Mouse (Mus musculus) CH12.LX (cell line): ENCODE data around the gene Cdh4. TPM values are rescaled to one million over a fixed set of nuclear protein-coding genes. Genes with fewer than 3 reads are reported as not detected.

Source experiments
- DNase-seq: peaks from one replicate; pipeline ENCODE4 v3.0.0-alpha.2; 2013; ENCODE audit errors: extremely low read depth
- H3K27ac ChIP-seq: 2 replicates; pipeline ENCODE4 v1.5.1; 2012; ENCODE audit warnings: low read depth, mild to moderate bottlenecking, control low read depth, moderate library complexity; ENCODE audit not compliant: insufficient read depth
- H3K27me3 ChIP-seq: replicated peaks from 2 replicates; pipeline ENCODE3; 2012; ENCODE audit warnings: inconsistent platforms
- H3K36me3 ChIP-seq, 2 experiments: replicated peaks in 1 of 2; 2 replicates each; pipeline versions ENCODE3 to v1.6.1; 2012; ENCODE audit warnings: inconsistent platforms in 1 of 2, low read length in 1 of 2, mild to moderate bottlenecking in 1 of 2, mixed read lengths in 1 of 2, moderate library complexity in 1 of 2; ENCODE audit not compliant: control insufficient read depth in 1 of 2, insufficient read depth in 1 of 2
- H3K4me1 ChIP-seq, 2 experiments: 2 replicates each; pipeline ENCODE4 v1.6.1; 2012; ENCODE audit warnings: inconsistent platforms in 1 of 2, moderate library complexity in 1 of 2; ENCODE audit not compliant: insufficient read depth in 2 of 2, control insufficient read depth in 1 of 2
- H3K4me2 ChIP-seq: 2 replicates; pipeline ENCODE4 v1.6.1; 2012; ENCODE audit warnings: low read depth, mild to moderate bottlenecking, control low read depth; ENCODE audit not compliant: poor library complexity, insufficient read depth, severe bottlenecking
- H3K4me3 ChIP-seq, 3 experiments: fragments of 150-350 bp in 1 of 3; sonication (generic) in 1 of 3; replicated peaks in 1 of 3; 2 replicates each; pipeline versions ENCODE3 to v1.5.1; 2011 to 2012; ENCODE audit warnings: low read depth in 2 of 3, low read length in 2 of 3, mild to moderate bottlenecking in 2 of 3, moderate library complexity in 2 of 3, control low read depth in 1 of 3, improper control_type of control experiment in 1 of 3, inconsistent platforms in 1 of 3, mixed read lengths in 1 of 3; ENCODE audit not compliant: poor library complexity in 1 of 3
- H3K79me2 ChIP-seq: replicated peaks from 2 replicates; pipeline ENCODE4 v1.6.1; 2012; ENCODE audit warnings: mild to moderate bottlenecking, moderate library complexity; ENCODE audit not compliant: control insufficient read depth, poor library complexity, insufficient read depth, severe bottlenecking; ENCODE audit errors: extremely low read depth
- H3K9ac ChIP-seq: 2 replicates; pipeline ENCODE4 v1.6.1; 2012; ENCODE audit warnings: low read depth, mild to moderate bottlenecking, control low read depth, moderate library complexity; ENCODE audit not compliant: insufficient read depth
- H3K9me3 ChIP-seq: replicated peaks from 2 replicates; pipeline ENCODE3; 2012; ENCODE audit warnings: low read length, inconsistent platforms, mixed read lengths
- BHLHE40 ChIP-seq: IDR thresholded peaks from 2 replicates; pipeline ENCODE4 v1.6.1; 2011; ENCODE audit warnings: mild to moderate bottlenecking, low read depth, low read length, improper control_type of control experiment
- CHD2 ChIP-seq: IDR thresholded peaks from 2 replicates; pipeline ENCODE4 v1.6.1; 2011; ENCODE audit warnings: low read length, improper control_type of control experiment
- CTCF ChIP-seq, 2 experiments: IDR thresholded peaks in 1 of 2; conservative IDR thresholded peaks in 1 of 2; 2 replicates each; pipeline ENCODE4 v1.5.1; 2011 to 2012; ENCODE audit warnings: low read depth in 2 of 2, low read length in 2 of 2, improper control_type of control experiment in 1 of 2, inconsistent platforms in 1 of 2, mild to moderate bottlenecking in 1 of 2, moderate library complexity in 1 of 2
- ELF1 ChIP-seq: IDR thresholded peaks from 2 replicates; pipeline ENCODE4 v1.6.1; 2014; ENCODE audit warnings: low read depth, mild to moderate bottlenecking, inconsistent platforms, low read length, improper control_type of control experiment
- EP300 ChIP-seq: IDR thresholded peaks from 2 replicates; pipeline ENCODE4 v1.6.1; 2011; ENCODE audit warnings: low read length, improper control_type of control experiment
- ETS1 ChIP-seq: conservative IDR thresholded peaks from 2 replicates; pipeline ENCODE4 v1.6.1; 2012; ENCODE audit warnings: low read depth, mild to moderate bottlenecking, inconsistent platforms, low read length, improper control_type of control experiment, moderate library complexity
- GABPA ChIP-seq: IDR thresholded peaks from 2 replicates; pipeline ENCODE4 v1.6.1; 2012; ENCODE audit warnings: low read depth, low read length, improper control_type of control experiment, inconsistent platforms; ENCODE audit not compliant: insufficient replicate concordance
- JUN ChIP-seq: IDR thresholded peaks from 2 replicates; pipeline ENCODE4 v1.6.1; 2011; ENCODE audit warnings: low read depth, mild to moderate bottlenecking, low read length, improper control_type of control experiment, moderate library complexity; ENCODE audit not compliant: insufficient read depth
- JUND ChIP-seq: conservative IDR thresholded peaks from 2 replicates; pipeline ENCODE4 v1.6.1; 2011; ENCODE audit warnings: low read depth, low read length, improper control_type of control experiment
- MAZ ChIP-seq: IDR thresholded peaks from 2 replicates; pipeline ENCODE4 v1.6.1; 2012; ENCODE audit warnings: low read depth, mild to moderate bottlenecking, inconsistent platforms, low read length, improper control_type of control experiment, moderate library complexity
- MEF2A ChIP-seq: IDR thresholded peaks from 2 replicates; pipeline ENCODE4 v1.6.1; 2014; ENCODE audit warnings: low read depth, mild to moderate bottlenecking, inconsistent platforms, low read length, improper control_type of control experiment, borderline replicate concordance
- MXI1 ChIP-seq: IDR thresholded peaks from 2 replicates; pipeline ENCODE4 v1.6.1; 2011; ENCODE audit warnings: mild to moderate bottlenecking, low read depth, low read length, improper control_type of control experiment
- NELFE ChIP-seq: IDR thresholded peaks from 2 replicates; pipeline ENCODE4 v1.6.1; 2011; ENCODE audit warnings: low read depth, low read length, improper control_type of control experiment
- NRF1 ChIP-seq: IDR thresholded peaks from 2 replicates; pipeline ENCODE4 v1.6.1; 2014; ENCODE audit warnings: low read depth, mild to moderate bottlenecking, inconsistent platforms, low read length, improper control_type of control experiment, moderate library complexity
- PAX5 ChIP-seq: IDR thresholded peaks from 2 replicates; pipeline ENCODE4 v1.6.1; 2012; ENCODE audit warnings: low read length, inconsistent platforms, mixed read lengths
- POLR2AphosphoS2 ChIP-seq: IDR thresholded peaks from 2 replicates; pipeline ENCODE4 v1.6.1; 2011; ENCODE audit warnings: low read depth, low read length, improper control_type of control experiment
- SIN3A ChIP-seq: IDR thresholded peaks from 2 replicates; pipeline ENCODE4 v1.6.1; 2012; ENCODE audit warnings: low read length, improper control_type of control experiment, inconsistent platforms
- UBTF ChIP-seq: IDR thresholded peaks from 2 replicates; pipeline ENCODE4 v1.6.1; 2012; ENCODE audit warnings: low read depth, mild to moderate bottlenecking, inconsistent platforms, low read length, improper control_type of control experiment, moderate library complexity
- USF1 ChIP-seq: IDR thresholded peaks from 2 replicates; pipeline ENCODE4 v1.6.1; 2014; ENCODE audit warnings: low read depth, mild to moderate bottlenecking, inconsistent platforms, low read length, improper control_type of control experiment
- USF2 ChIP-seq: conservative IDR thresholded peaks from 2 replicates; pipeline ENCODE4 v1.6.1; 2011; ENCODE audit warnings: low read depth, low read length, improper control_type of control experiment
- ZKSCAN1 ChIP-seq: IDR thresholded peaks from 2 replicates; pipeline ENCODE4 v1.6.1; 2012; ENCODE audit warnings: low read depth, inconsistent platforms, low read length, improper control_type of control experiment, borderline replicate concordance
- ZMIZ1 ChIP-seq: IDR thresholded peaks from 2 replicates; pipeline ENCODE4 v1.6.1; 2012; ENCODE audit warnings: low read depth, mild to moderate bottlenecking, inconsistent platforms, low read length, improper control_type of control experiment
- dilution Hi-C: fragments of 300-500 bp; cut with MboI; formaldehyde crosslinking; loops from 2 replicates; pipeline ENCODE4 v1.14.3; 2020; ENCODE audit warnings: low sequenced_read_pairs; ENCODE audit not compliant: extremely low pct_unique_long_range_greater_than_20kb, extremely low pct_ligation_motif_present
- in situ Hi-C: fragments of 300-500 bp; cut with MboI; formaldehyde crosslinking; loops from 3 replicates; pipeline ENCODE4 v1.14.3; 2019; ENCODE audit warnings: low sequenced_read_pairs, low pct_ligation_motif_present, low pct_unique_long_range_greater_than_20kb, mixed read lengths
- polyA plus RNA-seq: library from polyadenylated mRNA; unstranded; fragments of >175 nt; gene quantifications from 2 replicates; pipeline ENCODE4 v1.2.1, GENCODE M21; 2012; ENCODE audit warnings: low read depth; ENCODE audit not compliant: insufficient read length
- total RNA-seq, 2 experiments: library from RNA; depleted of rRNA; stranded (reverse); fragments of 300-350 nt in 1 of 2; fragments of >200 nt in 1 of 2; gene quantifications; 2 replicates each; pipeline ENCODE4 v1.2.3; 2012 to 2014

The Cdh4 gene
- total and polyA plus RNA-seq, 3 experiments: not detected

GRCm38 (mm10) chr2:179615906-179616305 is 173.7 kb downstream of the Cdh4 start:
- H3K36me3 ChIP-seq: no peaks in the 10 kb centered on the region
- no peak overlapping the region for H3K9ac ChIP-seq
- H3K4me2 ChIP-seq: no peak overlapping the region
- peaks cover 5% of the 10 kb centered on the region for H3K9me3 ChIP-seq
- no peak overlapping the region for H3K4me3 ChIP-seq
- dilution Hi-C loops: no loop called here
- H3K79me2 ChIP-seq: no peaks in the 10 kb centered on the region
- H3K4me1 ChIP-seq: no peaks in the 10 kb centered on the region
- H3K27ac ChIP-seq: no peak overlapping the region
- H3K27me3 ChIP-seq: peaks cover 27% of the 10 kb centered on the region
- TF ChIP-seq BHLHE40 (no peak), CHD2 (no peak), MXI1 (no peak), USF1 (no peak), ELF1 (no peak), POLR2AphosphoS2 (no peak), CTCF (conservative IDR thresholded peaks at IDR 0.05 in 1 of 2, IDR thresholded peaks at IDR 0.05 in 1 of 2; ENCODE audit: low read depth in 2 of 2, low read length in 2 of 2) (no peak), ETS1 (no peak), NRF1 (no peak), JUND (no peak), NELFE (no peak)
- DNase-seq: peak; percentile 8
- in situ Hi-C loops: no loop called here

DNA sequence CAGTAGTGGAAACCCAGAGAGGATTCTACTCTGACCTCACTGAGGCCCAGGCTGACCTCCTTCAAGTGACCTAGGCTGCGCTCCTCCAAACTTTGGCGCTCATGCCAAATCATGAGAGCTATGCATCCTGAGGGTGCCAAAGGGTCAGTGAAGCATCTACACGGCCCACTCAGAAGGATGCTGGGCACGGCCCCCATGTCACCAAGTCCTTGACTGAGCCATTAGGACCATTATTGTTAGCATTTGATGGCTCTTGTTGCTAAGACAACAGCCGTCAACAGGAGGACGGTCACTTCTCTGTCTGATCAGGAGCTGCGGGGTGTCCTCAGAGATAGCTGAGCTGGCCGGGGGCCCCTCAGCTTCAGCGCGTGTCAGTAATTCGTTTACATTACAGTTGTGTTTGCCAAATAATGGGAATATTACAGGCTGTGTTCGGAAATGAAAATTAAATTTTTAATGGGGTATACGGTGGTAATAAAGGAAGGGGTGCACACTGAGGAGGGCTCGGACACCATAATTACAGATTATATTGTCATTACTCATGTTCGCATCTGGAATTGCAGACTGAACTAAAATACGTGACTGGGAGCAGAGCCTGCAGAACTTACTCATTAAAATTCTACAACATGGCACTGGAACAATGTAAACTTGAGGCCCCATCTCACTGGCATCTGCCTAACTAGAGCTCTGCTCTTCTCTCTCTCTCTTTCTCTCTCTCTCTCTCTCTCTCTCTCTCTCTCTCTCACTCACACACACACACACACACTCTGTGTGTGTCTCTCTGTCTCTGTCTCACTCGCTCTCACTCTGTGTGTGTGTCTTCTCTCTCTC is 181.6 kb downstream of the Cdh4 start:
- H3K4me1 ChIP-seq: no peaks in the 10 kb centered on the region
- H3K36me3 ChIP-seq: no peaks in the 10 kb centered on the region
- H3K79me2 ChIP-seq: no peaks in the 10 kb centered on the region
- TF ChIP-seq NRF1 (no peak), SIN3A (no peak), JUN (no peak), PAX5 (no peak), MXI1 (no peak), MEF2A (no peak), USF2 (no peak), ZMIZ1 (no peak), CHD2 (no peak), ETS1 (no peak), ZKSCAN1 (no peak), MAZ (no peak), CTCF (conservative IDR thresholded peaks at IDR 0.05 in 1 of 2, IDR thresholded peaks at IDR 0.05 in 1 of 2; ENCODE audit: low read depth in 2 of 2, low read length in 2 of 2) (no peak), EP300 (no peak), NELFE (no peak), UBTF (no peak), GABPA (no peak)
- TF ChIP-seq, all 38 proteins: peak for 0
- Histone ChIP-seq H3K9ac (no peak overlapping the region), H3K27me3 (peaks cover 65% of the 10 kb centered on the region), H3K27ac (no peak overlapping the region), H3K4me3 (no peak overlapping the region), H3K9me3 (no peaks in the 10 kb centered on the region), H3K4me2 (no peak overlapping the region)
- in situ Hi-C loops (no loop called here), dilution Hi-C loops (no loop called here)
- no peak for DNase-seq
